Mouse (Mus musculus): ENCODE measurements around the gene Slc25a22. TPM values are rescaled to one million over a fixed set of nuclear protein-coding genes. Genes with fewer than 3 reads are reported as not detected.
A peak's percentile ranks its signal among the peaks of the same experiment; 100 is the strongest.

The Slc25a22 gene
- polyA plus RNA-seq, 1 experiment from 2014 or later = 13.3 TPM

- 0% methylated on average over 17 of the region's 17 CpGs for WGBS
- Histone ChIP-seq H3K4me2 (ENCODE audit: low read length) (peak overlapping the region; percentile 97), H3K27ac (replicated peaks in 1 of 2; ENCODE audit: control insufficient read depth in 1 of 2, insufficient read depth in 1 of 2, low read depth in 2 of 2, low read length in 2 of 2) (peak overlapping the region; percentile 95 to 98), H3K4me3 (ENCODE audit: control insufficient read depth in 1 of 2, insufficient read depth in 1 of 2, low read depth in 1 of 2, low read length in 2 of 2) (peak overlapping the region; percentile 81 to 86), H3K27me3 (ENCODE audit: control insufficient read depth, insufficient read depth, low read length) (no peaks in the 10 kb centered on the region), H3K36me3 (ENCODE audit: control insufficient read depth, insufficient read depth, low read length) (peaks cover 15% of the 10 kb centered on the region), H3K9me3 (ENCODE audit: control insufficient read depth, low read length) (no peaks in the 10 kb centered on the region), H3K9ac (ENCODE audit: low read length) (peak overlapping the region; percentile 86), H3K4me1 (ENCODE audit: control insufficient read depth in 2 of 2, insufficient read depth in 2 of 2, low read length in 2 of 2) (peaks cover 35 to 51% of the 10 kb centered on the region in 2 experiments)
- ATAC-seq (ENCODE audit: insufficient number of reproducible peaks, insufficient read depth, low FRiP score, low read depth) = peak; percentile 67
Observed at GRCm38 (mm10) chr7:141476226-141476980, 38.7 kb upstream of the Slc25a22 start.

GRCm38 (mm10) chr7:141475805-141476158 lies 38.1 kb upstream of the Slc25a22 start:
- peak overlapping the region; percentile 86 for H3K9ac ChIP-seq (ENCODE audit: low read length)
- WGBS = 0% methylated on average over 12 of the region's 12 CpGs
- H3K9me3 ChIP-seq (ENCODE audit: control insufficient read depth, low read length) = no peaks in the 10 kb centered on the region
- H3K27ac ChIP-seq (replicated peaks in 1 of 2; ENCODE audit: control insufficient read depth in 1 of 2, insufficient read depth in 1 of 2, low read depth in 2 of 2, low read length in 2 of 2) = peak overlapping the region; percentile 95 to 98
- peaks cover 32 to 45% of the 10 kb centered on the region in 2 experiments for H3K4me1 ChIP-seq (ENCODE audit: control insufficient read depth in 2 of 2, insufficient read depth in 2 of 2, low read length in 2 of 2)
- peak overlapping the region; percentile 97 for H3K4me2 ChIP-seq (ENCODE audit: low read length)
- H3K4me3 ChIP-seq (ENCODE audit: control insufficient read depth in 1 of 2, insufficient read depth in 1 of 2, low read depth in 1 of 2, low read length in 2 of 2) = peak overlapping the region; percentile 81 to 86
- ATAC-seq (ENCODE audit: insufficient number of reproducible peaks, insufficient read depth, low FRiP score, low read depth) = no peak
- no peaks in the 10 kb centered on the region for H3K27me3 ChIP-seq (ENCODE audit: control insufficient read depth, insufficient read depth, low read length)
- H3K36me3 ChIP-seq (ENCODE audit: control insufficient read depth, insufficient read depth, low read length) = peaks cover 22% of the 10 kb centered on the region

DNA sequence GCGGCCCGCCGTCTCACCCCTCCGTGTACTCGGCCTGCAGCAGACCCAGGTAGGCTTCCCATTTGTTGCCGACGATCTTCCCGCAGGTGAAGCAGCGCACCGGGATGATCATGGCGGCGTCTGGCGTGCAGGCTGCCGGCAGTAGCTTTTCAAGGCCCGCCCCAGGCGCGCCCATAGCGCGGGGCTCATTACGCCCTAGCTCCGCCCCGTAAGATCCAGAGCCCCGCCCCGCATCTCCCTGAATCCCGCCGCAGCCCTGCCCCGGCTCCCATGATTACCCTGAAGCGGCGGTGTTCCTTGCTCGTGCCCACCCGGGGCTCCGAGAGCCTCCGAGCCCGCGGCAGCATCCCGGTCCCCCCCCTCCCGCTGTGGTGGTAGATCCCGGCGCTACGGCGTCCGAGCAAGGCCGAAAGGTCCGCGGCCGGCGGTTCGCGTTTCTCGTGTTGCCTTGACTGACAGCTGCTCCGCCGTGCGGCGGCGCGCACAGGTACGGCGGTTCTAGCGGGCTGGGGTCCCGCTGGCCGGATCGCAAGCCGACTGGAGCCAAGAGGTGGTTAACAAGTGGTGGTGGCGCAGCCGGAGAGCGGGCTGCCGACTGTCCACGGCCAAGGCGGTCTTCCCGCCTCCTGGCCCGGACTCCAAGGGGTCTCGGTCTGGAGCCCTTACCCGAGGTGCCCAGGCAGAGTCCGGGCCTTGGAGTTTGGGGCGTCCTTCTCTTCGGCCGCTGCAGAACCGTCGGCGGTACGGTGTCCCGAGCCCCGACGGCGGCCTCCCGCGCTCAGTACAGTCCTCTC lies 37.5 kb upstream of the Slc25a22 start, which contains the start of the genes Polr2l and Tspan4:
Gene Polr2l, minus strand, starts transcription at position 122 of the 794 bp plus-strand sequence.
Gene Tspan4, plus strand, starts transcription at position 230 of the 794 bp plus-strand sequence.
- Histone ChIP-seq H3K9me3 (ENCODE audit: control insufficient read depth, low read length) (no peaks in the 10 kb centered on the region), H3K9ac (ENCODE audit: low read length) (peak within 1 kb of the TSS; percentile 86)

DNA sequence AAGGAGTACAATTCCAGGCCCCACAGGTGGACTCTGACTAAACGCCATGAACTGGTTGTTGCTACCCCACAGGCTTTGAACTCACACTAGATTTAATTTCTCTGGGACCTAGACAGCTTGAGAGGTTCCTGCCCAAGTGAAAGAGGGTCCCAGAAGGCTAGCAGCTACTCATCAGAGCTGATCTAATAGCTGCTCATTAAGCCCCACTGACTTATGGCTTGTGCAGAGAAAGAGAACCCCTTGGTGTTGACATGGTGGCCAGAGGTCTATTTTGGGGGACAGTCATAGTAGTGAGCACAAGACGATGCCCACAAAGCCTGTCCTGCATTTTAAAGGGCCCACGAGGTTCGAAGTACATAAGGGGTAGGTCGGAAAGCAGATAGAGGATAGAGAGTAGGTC lies 36.5 kb upstream of the Slc25a22 start:
- no peak for ATAC-seq (ENCODE audit: insufficient number of reproducible peaks, insufficient read depth, low FRiP score, low read depth)
- H3K27me3 ChIP-seq (ENCODE audit: control insufficient read depth, insufficient read depth, low read length) = no peaks in the 10 kb centered on the region
- WGBS = 4% methylated on average over 5 of the region's 5 CpGs
- H3K9ac ChIP-seq (ENCODE audit: low read length) = peak overlapping the region; percentile 86
- peak overlapping the region; percentile 97 for H3K4me2 ChIP-seq (ENCODE audit: low read length)
- no peaks in the 10 kb centered on the region for H3K9me3 ChIP-seq (ENCODE audit: control insufficient read depth, low read length)
- H3K27ac ChIP-seq (replicated peaks in 1 of 2; ENCODE audit: control insufficient read depth in 1 of 2, insufficient read depth in 1 of 2, low read depth in 2 of 2, low read length in 2 of 2) = no peak overlapping the region; a peak in 1 of 4 replicates
- peaks cover 38% of the 10 kb centered on the region for H3K36me3 ChIP-seq (ENCODE audit: control insufficient read depth, insufficient read depth, low read length)
- peak overlapping the region; percentile 81 to 86 for H3K4me3 ChIP-seq (ENCODE audit: control insufficient read depth in 1 of 2, insufficient read depth in 1 of 2, low read depth in 1 of 2, low read length in 2 of 2)
- peaks cover 40 to 51% of the 10 kb centered on the region in 2 experiments for H3K4me1 ChIP-seq (ENCODE audit: control insufficient read depth in 2 of 2, insufficient read depth in 2 of 2, low read length in 2 of 2)

More for the DNA sequence above, 37.5 kb upstream of the Slc25a22 start, which contains the start of the genes Polr2l and Tspan4:
- Histone ChIP-seq H3K27ac (replicated peaks in 1 of 2; ENCODE audit: control insufficient read depth in 1 of 2, insufficient read depth in 1 of 2, low read depth in 2 of 2, low read length in 2 of 2) (peak within 1 kb of the TSS; percentile 95 to 98), H3K27me3 (ENCODE audit: control insufficient read depth, insufficient read depth, low read length) (no peaks in the 10 kb centered on the region), H3K4me1 (ENCODE audit: control insufficient read depth in 2 of 2, insufficient read depth in 2 of 2, low read length in 2 of 2) (peaks cover 32 to 42% of the 10 kb centered on the region in 2 experiments), H3K4me2 (ENCODE audit: low read length) (peak within 1 kb of the TSS; percentile 97), H3K36me3 (ENCODE audit: control insufficient read depth, insufficient read depth, low read length) (peaks cover 27% of the 10 kb centered on the region), H3K4me3 (ENCODE audit: control insufficient read depth in 1 of 2, insufficient read depth in 1 of 2, low read depth in 1 of 2, low read length in 2 of 2) (peak within 1 kb of the TSS; percentile 81 to 86)
- ATAC-seq (ENCODE audit: insufficient number of reproducible peaks, insufficient read depth, low FRiP score, low read depth) = peak; percentile 51
- WGBS = under 1% methylated on average over 85 of the region's 87 CpGs

DNA sequence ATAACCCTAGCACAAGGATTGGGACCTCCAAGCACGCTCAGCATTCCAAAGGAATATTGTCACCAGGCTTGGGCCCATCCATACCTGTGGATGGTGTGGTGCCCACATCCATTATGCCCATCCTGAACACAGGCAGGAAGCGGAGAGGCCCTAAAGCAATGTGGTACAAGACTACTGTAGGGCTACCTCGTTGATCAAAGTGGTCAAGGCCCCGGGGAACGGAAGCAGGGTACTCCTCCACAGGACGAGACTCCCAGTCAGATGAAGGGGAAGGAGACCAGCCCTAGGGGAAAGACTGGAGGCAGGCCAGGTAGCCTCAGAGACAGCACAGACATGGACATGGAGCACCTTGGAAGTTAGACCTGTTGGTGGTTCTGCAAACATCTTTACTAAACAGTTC lies 35.1 kb upstream of the Slc25a22 start:
- Histone ChIP-seq H3K4me3 (ENCODE audit: control insufficient read depth in 1 of 2, insufficient read depth in 1 of 2, low read depth in 1 of 2, low read length in 2 of 2) (no peak overlapping the region), H3K4me2 (ENCODE audit: low read length) (no peak overlapping the region), H3K4me1 (ENCODE audit: control insufficient read depth in 2 of 2, insufficient read depth in 2 of 2, low read length in 2 of 2) (peaks cover 44 to 52% of the 10 kb centered on the region in 2 experiments), H3K9ac (ENCODE audit: low read length) (no peak overlapping the region), H3K9me3 (ENCODE audit: control insufficient read depth, low read length) (no peaks in the 10 kb centered on the region), H3K27ac (replicated peaks in 1 of 2; ENCODE audit: control insufficient read depth in 1 of 2, insufficient read depth in 1 of 2, low read depth in 2 of 2, low read length in 2 of 2) (no peak overlapping the region), H3K36me3 (ENCODE audit: control insufficient read depth, insufficient read depth, low read length) (peaks cover 38% of the 10 kb centered on the region), H3K27me3 (ENCODE audit: control insufficient read depth, insufficient read depth, low read length) (no peaks in the 10 kb centered on the region)
- WGBS = 80% methylated on average over 6 of the region's 6 CpGs
- ATAC-seq (ENCODE audit: insufficient number of reproducible peaks, insufficient read depth, low FRiP score, low read depth) = no peak

- no peak overlapping the region for H3K27ac ChIP-seq (replicated peaks in 1 of 2; ENCODE audit: control insufficient read depth in 1 of 2, insufficient read depth in 1 of 2, low read depth in 2 of 2, low read length in 2 of 2)
Observed at GRCm38 (mm10) chr7:141472226-141472625, 34.5 kb upstream of the Slc25a22 start.

GRCm38 (mm10) chr7:141471236-141471635 lies 33.5 kb upstream of the Slc25a22 start:
- ATAC-seq (ENCODE audit: insufficient number of reproducible peaks, insufficient read depth, low FRiP score, low read depth) = no peak
- Histone ChIP-seq H3K9me3 (ENCODE audit: control insufficient read depth, low read length) (no peaks in the 10 kb centered on the region), H3K9ac (ENCODE audit: low read length) (no peak overlapping the region), H3K27ac (replicated peaks in 1 of 2; ENCODE audit: control insufficient read depth in 1 of 2, insufficient read depth in 1 of 2, low read depth in 2 of 2, low read length in 2 of 2) (no peak overlapping the region), H3K27me3 (ENCODE audit: control insufficient read depth, insufficient read depth, low read length) (no peaks in the 10 kb centered on the region), H3K36me3 (ENCODE audit: control insufficient read depth, insufficient read depth, low read length) (peaks cover 38% of the 10 kb centered on the region), H3K4me2 (ENCODE audit: low read length) (no peak overlapping the region), H3K4me1 (ENCODE audit: control insufficient read depth in 2 of 2, insufficient read depth in 2 of 2, low read length in 2 of 2) (peaks cover 38 to 45% of the 10 kb centered on the region in 2 experiments), H3K4me3 (ENCODE audit: control insufficient read depth in 1 of 2, insufficient read depth in 1 of 2, low read depth in 1 of 2, low read length in 2 of 2) (no peak overlapping the region)
- 93% methylated on average over 1 of the region's 1 CpGs for WGBS

More at GRCm38 (mm10) chr7:141472226-141472625, 34.5 kb upstream of the Slc25a22 start:
- WGBS = 78% methylated on average over 6 of the region's 6 CpGs
- no peak overlapping the region for H3K9ac ChIP-seq (ENCODE audit: low read length)
- H3K4me2 ChIP-seq (ENCODE audit: low read length) = no peak overlapping the region
- no peaks in the 10 kb centered on the region for H3K9me3 ChIP-seq (ENCODE audit: control insufficient read depth, low read length)
- H3K4me1 ChIP-seq (ENCODE audit: control insufficient read depth in 2 of 2, insufficient read depth in 2 of 2, low read length in 2 of 2) = peaks cover 41 to 47% of the 10 kb centered on the region in 2 experiments
- peaks cover 38% of the 10 kb centered on the region for H3K36me3 ChIP-seq (ENCODE audit: control insufficient read depth, insufficient read depth, low read length)
- no peak for ATAC-seq (ENCODE audit: insufficient number of reproducible peaks, insufficient read depth, low FRiP score, low read depth)
- H3K27me3 ChIP-seq (ENCODE audit: control insufficient read depth, insufficient read depth, low read length) = no peaks in the 10 kb centered on the region
- no peak overlapping the region for H3K4me3 ChIP-seq (ENCODE audit: control insufficient read depth in 1 of 2, insufficient read depth in 1 of 2, low read depth in 1 of 2, low read length in 2 of 2)
